Mouse (Mus musculus) gastrocnemius, postnatal 14 days (tissue): Measurements from ENCODE around the gene Vat1. TPM values are rescaled to one million over a fixed set of nuclear protein-coding genes. Genes with fewer than 3 reads are reported as not detected.

ENCODE experiments used
- DNase-seq: peaks from one replicate; pipeline ENCODE4 v3.0.0; 2021; ENCODE audit warnings: mixed read lengths
- intact Hi-C: fragments of 180-260 bp; cut with DNase I; formaldehyde crosslinking; loops from one replicate; pipeline ENCODE4 v1.15.1; 2025; ENCODE audit warnings: low total_unique reads
- microRNA-seq, 2 experiments: library from miRNA; unstranded; fragments of <30 nt; microRNA quantifications; one replicate each; pipeline ENCODE4 v1.2.0; 2021
- total RNA-seq, 2 experiments: library from RNA; stranded (reverse); gene quantifications; 2 replicates each; pipeline ENCODE4 v1.2.3; 2021

The Vat1 gene
- total RNA-seq, 2 experiments from 2014 or later = 27.1 to 33.6 TPM

- DNase-seq = peak; percentile 88
- intact Hi-C loops = no loop called here
Measured at GRCm38 (mm10) chr11:101417101-101417855, 48.8 kb downstream of the Vat1 start, which contains the start of gene Aarsd1. Gene Aarsd1, minus strand, starts transcription at chr11:101417615.

- DNase-seq = no peak
- intact Hi-C loops = no loop called here
Measured at GRCm38 (mm10) chr11:101416433-101417100, 49.5 kb downstream of the Vat1 start.

DNA sequence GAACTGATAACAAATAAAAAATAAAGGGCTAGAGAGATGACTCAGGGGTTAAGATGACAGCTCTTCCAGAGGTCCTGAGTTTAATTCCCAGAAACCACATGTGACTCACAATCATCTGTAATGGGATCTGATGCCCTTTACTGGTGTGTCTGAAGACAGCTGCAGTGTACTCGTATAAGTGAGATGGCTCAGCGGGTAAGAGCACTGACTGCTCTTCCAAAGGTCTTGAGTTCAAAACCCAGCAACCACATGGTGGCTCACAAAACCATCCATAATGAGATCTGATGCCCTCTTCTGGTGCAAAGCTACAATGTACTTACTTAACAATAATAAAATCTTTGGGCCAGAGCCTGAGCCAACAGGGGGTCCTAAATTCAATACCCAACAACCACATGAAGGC lies 50.7 kb downstream of the Vat1 start:
- no peak for DNase-seq
- intact Hi-C loops = no loop called here

Small RNA genes lying within 50 kb of the gene (microRNA-seq; reads per million reads assigned to microRNA genes)
- 1.6 to 2.5 reads per million in 2 experiments for gene Mir6929

Other genes with a start within 250 kb of the Vat1 start
- gene Ezh1, start 239.8 kb downstream of the Vat1 start, total RNA-seq = 10 to 100 TPM; 13.5 to 18.1 TPM
- 10 to 100 TPM; 69.8 to 97.1 TPM for gene Ramp2, start 220.2 kb downstream of the Vat1 start, total RNA-seq
- gene Vps25, start 212.5 kb downstream of the Vat1 start, total RNA-seq = 10 to 100 TPM; 38.1 to 39.0 TPM
- gene Wnk4, start 205.7 kb downstream of the Vat1 start, total RNA-seq = 1 to 10 TPM in 1 of 2 experiments, under 1 TPM in 1; 0.89 to 1.0 TPM
- gene Cntd1, start 187.2 kb downstream of the Vat1 start, total RNA-seq = under 1 TPM; 0.13 to 0.21 TPM
- gene Coa3, start 187.1 kb downstream of the Vat1 start, total RNA-seq = 10 to 100 TPM; 70.0 to 73.4 TPM
- 10 to 100 TPM; 70.7 to 72.9 TPM for gene Becn1, start 163.9 kb downstream of the Vat1 start, total RNA-seq
- gene Psme3, start 150.0 kb downstream of the Vat1 start, total RNA-seq = 10 to 100 TPM; 60.9 to 61.2 TPM
- gene Aoc2, start 141.2 kb downstream of the Vat1 start, total RNA-seq = 1 to 10 TPM; 1.2 to 1.3 TPM
- 10 to 100 TPM; 20.7 to 21.7 TPM for gene Aoc3, start 135.6 kb downstream of the Vat1 start, total RNA-seq
- gene G6pc, start 98.7 kb downstream of the Vat1 start, total RNA-seq = not detected
- gene Aarsd1, start 48.6 kb downstream of the Vat1 start, total RNA-seq = 10 to 100 TPM; 16.4 to 17.4 TPM
- gene Gm27029, start 41.4 kb downstream of the Vat1 start, total RNA-seq = 1 to 10 TPM; 3.2 to 4.1 TPM
- gene Rundc1, start 41.1 kb downstream of the Vat1 start, total RNA-seq = 1 to 10 TPM; 6.4 to 7.2 TPM
- gene Ptges3l, start 40.9 kb downstream of the Vat1 start, total RNA-seq = 100 to 1,000 TPM; 101 to 102 TPM
- 10 to 100 TPM; 50.3 to 61.5 TPM for gene Rpl27, start 23.9 kb downstream of the Vat1 start, total RNA-seq
- 1 to 10 TPM; 7.0 to 7.2 TPM for gene Ifi35, start 17.8 kb downstream of the Vat1 start, total RNA-seq
- 1 to 10 TPM; 4.0 to 4.8 TPM for gene Rnd2, start 1.2 kb downstream of the Vat1 start, total RNA-seq
- under 1 TPM; 0.89 to 0.92 TPM for gene Brca1, start 85.7 kb upstream of the Vat1 start, total RNA-seq
- 10 to 100 TPM; 66.3 to 69.0 TPM for gene Nbr1, start 85.9 kb upstream of the Vat1 start, total RNA-seq
- 1 to 10 TPM; 2.3 to 3.1 TPM for gene Tmem106a, start 116.0 kb upstream of the Vat1 start, total RNA-seq
- not detected for gene Gm11634, start 133.0 kb upstream of the Vat1 start, total RNA-seq
- gene Rdm1, start 161.0 kb upstream of the Vat1 start, total RNA-seq = 10 to 100 TPM; 18.0 to 19.8 TPM
- gene Arl4d, start 199.3 kb upstream of the Vat1 start, total RNA-seq = 10 to 100 TPM in 1 of 2 experiments, 1 to 10 TPM in 1; 7.1 to 10.7 TPM